Mouse (Mus musculus) midbrain, embryonic 13.5 days (tissue): ENCODE measurements around the gene Axin1. TPM values are rescaled to one million over a fixed set of nuclear protein-coding genes. Genes with fewer than 3 reads are reported as not detected.
"Not testable (repeated sequence)": the region's sequence is repeated elsewhere in the genome, so short reads cannot be mapped to it uniquely, and the experiment has no call there.

Source experiments
- ATAC-seq: fragments of 200-750 bp; cut with Nextera tagmentation; 2 replicates; pipeline ENCODE4 v1.8.0; 2017; ENCODE audit warnings: mild to moderate bottlenecking, moderate TSS enrichment, moderate library complexity
- H3K27ac ChIP-seq: fragments of 300-500 bp; sonication (generic); 2 replicates; pipeline ENCODE4 v1.5.1; 2015; ENCODE audit warnings: inconsistent platforms, mild to moderate bottlenecking, moderate library complexity
- H3K27me3 ChIP-seq: fragments of 300-500 bp; sonication (generic); 2 replicates; pipeline ENCODE4 v1.6.1; 2015; ENCODE audit warnings: mild to moderate bottlenecking, inconsistent platforms
- H3K36me3 ChIP-seq: fragments of 300-500 bp; sonication (generic); 2 replicates; pipeline ENCODE4 v1.6.1; 2015; ENCODE audit warnings: mild to moderate bottlenecking, inconsistent platforms
- H3K4me1 ChIP-seq: fragments of 300-500 bp; sonication (generic); replicated peaks from 2 replicates; pipeline ENCODE4 v1.6.1; 2015; ENCODE audit warnings: inconsistent platforms
- H3K4me2 ChIP-seq: fragments of 300-500 bp; sonication (generic); replicated peaks from 2 replicates; pipeline ENCODE4 v1.6.1; 2015; ENCODE audit warnings: moderate library complexity, mild to moderate bottlenecking, inconsistent platforms
- H3K4me3 ChIP-seq: fragments of 300-500 bp; sonication (generic); replicated peaks from 2 replicates; pipeline ENCODE4 v1.5.1; 2015; ENCODE audit warnings: mild to moderate bottlenecking, inconsistent platforms
- H3K9ac ChIP-seq: fragments of 300-500 bp; sonication (generic); replicated peaks from 2 replicates; pipeline ENCODE4 v1.6.1; 2015; ENCODE audit warnings: mild to moderate bottlenecking, inconsistent platforms
- H3K9me3 ChIP-seq: fragments of 300-500 bp; sonication (generic); 2 replicates; pipeline ENCODE4 v1.6.1; 2016; ENCODE audit warnings: mild to moderate bottlenecking, inconsistent platforms
- WGBS: fragments of 180-500 bp; shearing (Covaris S2); methylation state at CpG from one replicate; pipeline ENCODE4 v1.1.7; 2015; 5-methylcytosine and 5-hydroxymethylcytosine counted together
- polyA plus RNA-seq: library from polyadenylated mRNA; unstranded; fragments of >200 nt; fragmentation: Nextera tagmentation; extraction: Ambion mirVana; gene quantifications from 2 replicates; pipeline ENCODE4 v1.2.1, GENCODE M21; 2015

Axin1 gene
- polyA plus RNA-seq, 1 experiment from 2014 or later: 17.3 TPM

GRCm38 (mm10) chr17:26151886-26152630 is 13.6 kb downstream of the Axin1 start:
- Histone ChIP-seq H3K36me3 (peaks cover 68% of the 10 kb centered on the region), H3K9me3 (no peaks in the 10 kb centered on the region), H3K9ac (no peak overlapping the region), H3K4me1 (no peaks in the 10 kb centered on the region), H3K27me3 (no peaks in the 10 kb centered on the region), H3K4me2 (no peak overlapping the region), H3K27ac (no peak overlapping the region), H3K4me3 (no peak overlapping the region)
- ATAC-seq: no peak
- 95% methylated on average over 2 of the region's 2 CpGs for WGBS

- Histone ChIP-seq H3K4me3 (no peak overlapping the region), H3K9ac (no peak overlapping the region), H3K9me3 (no peaks in the 10 kb centered on the region), H3K27me3 (no peaks in the 10 kb centered on the region), H3K4me1 (no peaks in the 10 kb centered on the region), H3K4me2 (no peak overlapping the region), H3K27ac (no peak overlapping the region), H3K36me3 (0 out of 2 replicates have a peak, but pooled peaks cover 4% of the 10 kb centered on the region)
- no peak for ATAC-seq
- WGBS: 90% methylated on average over 1 of the region's 1 CpGs
Measured at GRCm38 (mm10) chr17:26162736-26163135, 24.2 kb downstream of the Axin1 start.

GRCm38 (mm10) chr17:26168039-26168438 is 29.6 kb downstream of the Axin1 start:
- Histone ChIP-seq H3K4me1 (no peaks in the 10 kb centered on the region), H3K9ac (no peak overlapping the region), H3K9me3 (no peaks in the 10 kb centered on the region), H3K27me3 (no peaks in the 10 kb centered on the region), H3K4me3 (no peak overlapping the region), H3K36me3 (0 out of 2 replicates have a peak, but pooled peaks cover 8% of the 10 kb centered on the region), H3K27ac (no peak overlapping the region), H3K4me2 (no peak overlapping the region)
- 96% methylated on average over 2 of the region's 2 CpGs for WGBS
- no peak for ATAC-seq

DNA sequence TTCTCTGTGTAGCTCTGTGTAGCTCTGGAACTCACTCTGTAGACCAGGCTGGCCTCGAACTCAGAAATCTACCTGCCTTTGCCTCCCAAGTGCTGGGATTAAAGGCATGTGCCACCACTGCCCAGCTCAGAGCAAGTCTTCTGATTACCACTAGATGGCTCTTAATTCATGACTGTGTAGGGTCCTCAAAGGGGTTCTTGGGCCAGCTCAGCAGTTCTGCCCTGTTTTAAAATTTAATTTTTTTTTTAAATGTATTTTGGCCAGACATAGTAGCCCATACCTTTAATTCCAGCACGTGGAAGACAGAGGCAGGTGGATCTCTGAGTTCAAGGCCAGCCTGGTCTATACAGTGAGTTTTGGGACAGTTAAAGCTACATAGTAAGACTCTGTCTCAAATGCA is 36.8 kb downstream of the Axin1 start:
- H3K9ac ChIP-seq, H3K4me1 ChIP-seq, H3K4me3 ChIP-seq, H3K27me3 ChIP-seq, H3K4me2 ChIP-seq, H3K27ac ChIP-seq, ATAC-seq, H3K9me3 ChIP-seq: not testable (repeated sequence)
- 92% methylated on average over 2 of the region's 2 CpGs for WGBS
- peaks cover 51% of the 10 kb centered on the region for H3K36me3 ChIP-seq

DNA sequence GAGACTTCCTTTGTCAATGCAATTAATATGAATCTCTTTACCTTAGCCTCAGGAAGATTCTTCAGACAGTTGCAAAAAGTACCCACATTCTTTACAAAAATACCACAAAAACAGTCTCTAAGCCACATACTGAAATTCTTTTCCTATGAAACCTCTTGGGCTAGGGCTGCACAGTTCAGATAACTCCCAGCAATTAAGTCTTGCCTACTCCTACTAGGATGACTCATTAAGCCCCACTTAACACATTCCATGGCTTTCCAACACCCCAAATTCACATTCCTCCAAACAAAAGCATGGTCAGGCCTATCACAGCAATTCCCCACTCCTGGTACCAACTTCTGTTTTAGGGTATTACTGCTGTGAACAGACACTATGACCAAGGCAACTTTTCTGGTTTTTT is 40.1 kb downstream of the Axin1 start:
- Histone ChIP-seq H3K4me3 (no peak overlapping the region), H3K4me1 (no peaks in the 10 kb centered on the region), H3K4me2 (no peak overlapping the region), H3K9ac (no peak overlapping the region), H3K27me3 (no peaks in the 10 kb centered on the region), H3K27ac (no peak overlapping the region), H3K9me3 (no peaks in the 10 kb centered on the region), H3K36me3 (peaks cover 61% of the 10 kb centered on the region)
- no peak for ATAC-seq

DNA sequence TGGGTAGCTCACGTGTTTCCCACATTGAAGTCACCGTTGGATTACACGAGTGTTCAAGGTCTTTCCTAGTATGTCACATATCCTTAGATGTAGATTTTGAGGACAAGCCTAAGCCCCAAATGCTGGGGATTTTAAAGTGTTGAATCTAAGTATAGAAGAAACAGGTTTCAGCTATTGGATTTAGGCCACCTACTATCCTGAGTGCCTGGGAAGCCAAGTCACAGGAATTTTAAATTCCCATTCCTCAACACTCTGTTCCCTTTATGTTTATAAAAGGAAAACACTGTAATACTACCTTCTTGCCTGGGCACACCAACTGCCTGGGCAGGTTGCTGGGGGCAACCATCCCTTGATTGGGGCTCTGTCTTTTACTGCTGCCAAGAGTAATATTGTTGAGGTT is 42.7 kb downstream of the Axin1 start:
- Histone ChIP-seq H3K4me1 (no peaks in the 10 kb centered on the region), H3K4me2 (no peak overlapping the region), H3K9me3 (no peaks in the 10 kb centered on the region), H3K9ac (no peak overlapping the region), H3K27ac (no peak overlapping the region), H3K4me3 (no peak overlapping the region), H3K36me3 (peaks cover 63% of the 10 kb centered on the region), H3K27me3 (no peaks in the 10 kb centered on the region)
- no peak for ATAC-seq
- 95% methylated on average over 3 of the region's 3 CpGs for WGBS

GRCm38 (mm10) chr17:26187592-26187991 is 49.1 kb downstream of the Axin1 start:
- Histone ChIP-seq H3K27ac (no peak overlapping the region), H3K9me3 (no peaks in the 10 kb centered on the region), H3K4me1 (no peaks in the 10 kb centered on the region), H3K36me3 (peaks cover 97% of the 10 kb centered on the region), H3K9ac (no peak overlapping the region), H3K27me3 (no peaks in the 10 kb centered on the region), H3K4me2 (no peak overlapping the region), H3K4me3 (no peak overlapping the region)
- 97% methylated on average over 5 of the region's 5 CpGs for WGBS
- ATAC-seq: no peak

DNA sequence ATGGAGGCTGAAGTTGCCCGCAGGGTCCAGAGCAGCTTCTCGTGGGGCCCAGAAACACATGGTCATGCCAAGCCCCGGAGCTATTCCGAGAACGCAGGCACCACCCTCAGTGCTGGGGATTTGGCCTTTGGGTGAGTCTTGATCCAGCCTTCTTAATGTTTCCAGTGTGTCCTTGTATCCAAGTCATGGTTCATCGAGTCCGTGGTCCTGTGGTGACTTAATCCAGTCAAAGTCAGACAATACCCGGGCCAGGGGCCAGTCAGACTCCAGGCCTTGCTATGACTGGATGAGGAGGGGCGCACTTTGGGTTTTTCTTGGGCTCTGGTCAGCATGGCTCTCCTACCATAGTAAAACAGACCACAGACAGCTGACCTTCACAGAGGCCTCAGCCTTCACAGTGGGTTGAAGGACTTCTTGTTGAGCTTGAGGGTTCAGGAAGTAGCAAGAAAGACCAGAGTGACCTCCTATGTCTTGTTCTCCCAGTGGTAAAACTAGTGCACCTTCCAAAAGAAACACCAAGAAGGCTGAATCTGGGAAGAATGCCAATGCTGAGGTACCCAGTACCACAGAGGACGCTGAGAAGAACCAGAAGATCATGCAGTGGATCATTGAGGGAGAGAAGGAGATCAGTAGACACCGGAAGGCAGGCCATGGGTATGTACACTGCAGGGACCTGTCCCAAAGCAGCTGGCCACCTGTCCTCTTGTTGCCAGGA is 49.8 kb downstream of the Axin1 start:
- WGBS: 93% methylated on average over 11 of the region's 11 CpGs
- Histone ChIP-seq H3K36me3 (peaks cover 97% of the 10 kb centered on the region), H3K27ac (no peak overlapping the region), H3K4me1 (no peaks in the 10 kb centered on the region), H3K9me3 (no peaks in the 10 kb centered on the region), H3K27me3 (no peaks in the 10 kb centered on the region), H3K4me2 (no peak overlapping the region), H3K4me3 (no peak overlapping the region), H3K9ac (no peak overlapping the region)
- no peak for ATAC-seq

GRCm38 (mm10) chr17:26191486-26191885 is 53.0 kb downstream of the Axin1 start:
- not testable (repeated sequence) for H3K4me3 ChIP-seq, H3K27me3 ChIP-seq, H3K4me1 ChIP-seq, H3K4me2 ChIP-seq, H3K27ac ChIP-seq, H3K9ac ChIP-seq, ATAC-seq, H3K9me3 ChIP-seq
- peaks cover 99% of the 10 kb centered on the region for H3K36me3 ChIP-seq
- WGBS: 92% methylated on average over 7 of the region's 7 CpGs

GRCm38 (mm10) chr17:26192481-26193190 is 54.1 kb downstream of the Axin1 start:
- Histone ChIP-seq H3K27me3 (no peaks in the 10 kb centered on the region), H3K9me3 (no peaks in the 10 kb centered on the region), H3K27ac (no peak overlapping the region), H3K4me2 (no peak overlapping the region), H3K4me3 (no peak overlapping the region), H3K4me1 (no peaks in the 10 kb centered on the region), H3K36me3 (peaks cover 100% of the 10 kb centered on the region), H3K9ac (no peak overlapping the region)
- WGBS: 98% methylated on average over 15 of the region's 15 CpGs
- ATAC-seq: no peak

- ATAC-seq: no peak
- H3K4me1 ChIP-seq: peaks cover 28% of the 10 kb centered on the region
- no peak within 1 kb of the TSS for H3K4me3 ChIP-seq
- WGBS: 81% methylated on average over 4 of the region's 4 CpGs
- no peaks in the 10 kb centered on the region for H3K9me3 ChIP-seq
- peaks cover 44% of the 10 kb centered on the region for H3K36me3 ChIP-seq
- no peak within 1 kb of the TSS for H3K4me2 ChIP-seq
- peaks cover 54% of the 10 kb centered on the region for H3K27me3 ChIP-seq
- no peak within 1 kb of the TSS for H3K9ac ChIP-seq
- H3K27ac ChIP-seq: no peak within 1 kb of the TSS
Measured at GRCm38 (mm10) chr17:26198892-26199291, 60.4 kb downstream of the Axin1 start, which contains the start of gene Pdia2. TSS of gene Pdia2 (minus strand) at chr17:26199087.
